Mouse (Mus musculus): ENCODE results near the gene Adprhl1.

Gene Adprhl1

GRCm38 (mm10) chr8:13254019-13254418, at the start of gene Adprhl1:
Gene Adprhl1, minus strand, starts transcription at chr8:13254162.
- peak; percentile 35 for DNase-seq (ENCODE audit: low spot score)

DNA sequence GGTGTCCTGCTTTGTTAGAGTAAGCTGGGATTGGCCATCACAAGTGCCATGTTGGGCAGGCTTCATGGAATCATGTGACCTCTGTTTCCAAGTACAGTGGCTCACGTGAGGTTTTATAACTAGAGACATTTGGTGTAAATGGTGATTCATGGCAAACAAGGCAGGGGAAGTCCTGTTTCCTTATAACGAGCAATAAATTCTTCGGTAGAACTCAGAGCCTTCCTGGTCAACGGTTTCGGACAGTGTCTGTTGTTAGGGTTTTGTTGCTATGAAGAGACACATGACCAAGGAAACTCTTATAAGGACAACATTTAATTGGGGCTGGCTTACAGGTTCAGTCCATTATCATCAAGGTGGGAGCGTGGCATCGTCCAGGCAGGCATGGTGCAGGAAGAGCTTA, 47.1 kb upstream of the Adprhl1 start:
- DNase-seq (ENCODE audit: low spot score): no peak

DNA sequence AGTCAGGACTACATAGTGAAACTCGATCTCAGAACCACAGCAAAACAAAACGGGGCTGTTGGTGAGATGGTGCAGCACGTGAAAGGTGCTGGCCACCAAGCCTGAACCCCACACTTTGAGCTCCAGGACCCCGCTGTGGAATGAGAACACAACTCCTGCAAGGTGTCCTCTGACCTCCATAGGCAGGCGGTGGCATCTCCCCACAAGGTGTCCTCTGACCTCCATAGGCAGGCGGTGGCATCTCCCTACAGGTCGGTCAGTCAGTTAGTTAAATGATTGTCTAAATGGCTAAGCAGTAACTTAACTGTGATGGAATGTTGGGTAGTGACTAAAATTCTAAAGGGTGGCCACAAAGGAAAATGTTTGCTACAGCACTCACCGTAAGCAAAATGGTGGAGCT, 45.6 kb upstream of the Adprhl1 start:
- no peak for DNase-seq (ENCODE audit: low spot score)

GRCm38 (mm10) chr8:13293677-13294470, 39.9 kb upstream of the Adprhl1 start:
- DNase-seq (ENCODE audit: low spot score): no peak

- peak; percentile 73 for DNase-seq (ENCODE audit: low spot score)
Measured at GRCm38 (mm10) chr8:13292364-13292763, 38.4 kb upstream of the Adprhl1 start.

DNA sequence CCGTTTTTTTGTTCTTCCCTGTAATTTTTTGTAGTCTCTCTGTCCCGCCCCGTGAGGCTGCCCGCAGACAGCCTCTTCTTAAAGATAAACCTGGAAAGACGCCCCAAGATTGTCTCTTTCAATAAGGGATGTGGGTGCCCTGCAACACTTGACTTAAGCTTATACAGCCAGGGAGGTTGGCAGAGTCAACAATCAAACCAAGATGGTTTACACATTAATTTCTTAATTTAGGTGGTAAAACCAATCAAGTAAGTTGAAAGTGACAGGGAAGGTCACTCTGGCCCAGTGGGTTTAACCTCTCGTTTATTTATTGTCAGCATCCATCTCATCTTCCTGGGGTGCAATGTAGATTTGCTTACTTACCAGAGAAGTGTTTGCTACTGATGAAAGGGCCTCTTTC, 34.7 kb upstream of the Adprhl1 start:
- DNase-seq (ENCODE audit: low spot score): no peak

DNA sequence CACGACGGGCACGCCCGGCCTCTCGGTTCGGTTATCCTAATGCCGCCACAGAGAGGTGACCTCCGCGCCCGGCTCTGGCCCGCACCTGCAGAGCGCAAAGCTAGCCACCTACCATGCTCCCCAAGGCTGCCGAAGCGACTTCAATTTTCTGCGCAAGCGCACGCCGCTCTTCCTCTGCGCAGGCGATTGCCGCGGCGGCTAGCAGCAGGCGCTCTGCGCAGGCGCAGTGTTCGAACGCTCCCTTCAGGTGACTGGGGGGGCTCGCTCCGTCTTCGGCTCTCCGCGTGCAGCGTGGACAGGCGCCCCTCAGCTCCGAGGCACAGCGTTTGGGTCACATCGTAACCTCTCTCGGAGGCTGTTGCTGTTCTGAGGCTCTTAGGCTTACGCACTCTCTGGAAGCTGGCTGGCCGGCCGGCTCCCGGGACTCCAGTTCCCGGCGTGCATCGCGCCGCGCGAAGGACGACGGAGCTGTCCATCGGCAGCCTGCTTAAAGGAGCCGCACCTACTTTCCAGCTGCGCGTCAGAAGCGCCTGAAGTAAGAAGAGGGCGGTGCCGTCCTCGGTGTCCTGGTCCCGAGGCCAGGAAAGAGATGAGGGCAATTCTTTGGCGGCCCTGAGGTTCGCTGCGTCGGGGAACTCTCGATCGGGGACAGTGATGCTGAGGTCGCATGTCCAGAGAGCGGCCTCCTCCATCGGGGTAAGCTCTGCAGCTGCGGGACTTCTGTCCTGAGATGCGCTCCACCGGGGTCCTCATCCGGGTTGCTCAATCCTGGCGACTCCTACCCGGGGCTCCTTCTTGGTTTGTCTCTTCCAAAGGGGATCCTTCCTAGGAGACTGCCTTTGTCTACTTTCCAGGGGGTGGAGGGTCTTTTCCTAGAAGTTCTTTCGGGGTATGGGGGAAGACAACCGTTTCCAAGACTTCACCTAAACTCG, 34.0 kb upstream of the Adprhl1 start, which contains the start of the genes Dcun1d2 and Tmco3:
Dcun1d2 (minus strand) TSS at position 440 of the 932 bp plus-strand sequence.
Tmco3 (plus strand) TSS at position 499 of the 932 bp plus-strand sequence.
- peak; percentile 97 for DNase-seq (ENCODE audit: low spot score)

GRCm38 (mm10) chr8:13287304-13287691, 33.3 kb upstream of the Adprhl1 start:
- DNase-seq (ENCODE audit: low spot score): peak; percentile 81

DNA sequence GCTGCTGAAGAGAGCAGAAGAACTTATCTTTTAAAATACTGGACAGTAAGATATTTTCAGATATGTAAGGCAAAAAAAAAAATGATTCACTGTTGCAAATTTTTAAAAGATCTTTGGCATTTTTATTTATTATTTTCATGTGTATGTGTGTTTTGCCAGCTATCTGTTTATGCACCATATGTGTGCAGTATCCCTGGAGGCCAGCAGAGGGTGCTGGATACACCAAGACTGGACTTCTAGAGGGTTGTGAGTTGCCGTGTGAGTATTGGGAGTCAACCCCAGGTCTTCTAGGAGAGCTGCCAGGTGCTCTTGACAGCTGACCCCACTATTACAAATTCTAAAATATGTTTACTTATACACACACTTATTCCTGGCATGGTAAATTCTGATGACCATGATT, 29.2 kb upstream of the Adprhl1 start:
- DNase-seq (ENCODE audit: low spot score): no peak

DNA sequence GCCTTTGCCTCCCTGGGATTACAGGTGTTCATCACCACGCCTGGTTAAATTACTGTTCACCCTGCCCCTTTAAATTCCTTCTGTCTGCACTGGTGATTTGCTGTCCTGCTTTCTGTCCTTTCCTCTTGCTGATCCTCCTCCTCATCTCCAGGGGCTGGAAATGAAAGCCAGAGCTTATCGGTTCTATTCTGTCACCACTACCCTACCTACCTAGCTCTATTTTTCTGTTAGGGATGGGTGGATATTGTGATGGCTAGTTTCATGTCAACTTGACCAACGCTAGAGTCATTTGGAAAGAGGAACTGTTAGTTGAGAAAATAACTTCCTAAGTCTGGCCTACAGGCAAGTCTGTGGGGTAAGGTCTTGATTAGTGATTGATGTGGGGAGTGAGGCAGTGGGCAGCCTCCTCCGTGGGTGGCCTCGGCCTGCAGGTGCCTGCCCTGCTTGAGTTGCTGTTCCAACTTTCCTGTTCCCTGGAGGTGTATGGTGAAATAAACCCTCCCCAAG, 23.0 kb upstream of the Adprhl1 start:
- DNase-seq (ENCODE audit: low spot score): no peak

DNA sequence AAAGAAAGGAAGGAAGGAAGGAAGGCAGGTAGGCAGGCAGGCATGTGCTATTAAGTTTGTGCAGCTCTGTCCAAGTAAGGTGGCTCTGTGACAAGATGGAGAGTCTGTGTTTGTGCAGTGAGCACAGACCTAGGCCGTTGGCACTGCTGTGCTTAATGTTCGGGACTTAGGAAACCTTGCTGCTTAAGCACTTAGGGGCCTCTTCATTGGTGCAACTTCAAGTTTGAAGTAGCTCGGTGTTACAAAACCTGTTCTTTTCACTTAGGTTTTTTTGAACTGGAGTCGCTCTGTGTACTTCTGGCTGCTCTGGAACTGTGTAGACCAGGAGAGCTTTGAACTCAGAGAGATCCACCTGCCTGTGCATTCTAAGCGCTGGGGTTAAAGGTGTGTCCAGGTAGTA, 18.9 kb upstream of the Adprhl1 start:
- DNase-seq (ENCODE audit: low spot score): no peak

GRCm38 (mm10) chr8:13267566-13267965, 13.6 kb upstream of the Adprhl1 start:
- no peak for DNase-seq (ENCODE audit: low spot score)

DNA sequence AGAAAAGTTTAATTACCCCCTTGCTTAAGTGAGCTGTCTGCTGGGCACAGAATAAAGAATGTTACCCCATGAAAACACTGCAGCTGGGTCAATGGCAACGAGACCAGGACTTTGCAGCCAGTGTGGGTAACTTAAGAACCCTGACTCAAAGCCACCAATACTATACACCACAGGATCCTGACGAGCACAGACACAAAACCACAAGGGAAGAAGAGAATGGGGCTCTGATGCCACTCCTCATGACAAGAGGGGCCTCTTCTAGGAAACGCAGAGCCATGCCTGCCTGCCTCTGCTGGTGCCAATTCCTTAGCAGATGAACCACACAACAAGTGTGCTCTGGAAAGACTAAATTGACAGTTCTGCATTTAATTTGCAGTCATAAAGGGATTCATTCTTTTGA, 9.4 kb upstream of the Adprhl1 start:
- no peak for DNase-seq (ENCODE audit: low spot score)

DNA sequence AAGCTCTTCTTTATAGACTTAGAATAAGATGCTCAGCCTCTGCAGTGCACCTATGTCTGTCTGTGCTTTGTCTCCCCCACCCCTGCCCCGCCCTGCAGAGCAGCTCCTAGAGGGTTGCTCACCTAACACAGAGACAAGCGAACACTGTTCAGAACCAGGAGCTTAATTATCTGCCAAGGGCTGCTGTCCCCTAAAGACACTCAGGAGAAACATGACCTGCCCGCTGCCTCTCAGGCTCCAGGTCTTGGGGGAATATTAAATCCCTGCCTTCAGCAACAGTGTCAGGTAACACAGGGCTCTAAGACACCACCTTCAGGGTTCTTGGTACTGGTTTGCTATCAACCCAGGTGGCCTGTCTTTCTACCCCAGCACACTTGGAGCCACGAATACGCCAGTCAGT, 549 bp downstream of the Adprhl1 start:
- no peak for DNase-seq (ENCODE audit: low spot score)

DNA sequence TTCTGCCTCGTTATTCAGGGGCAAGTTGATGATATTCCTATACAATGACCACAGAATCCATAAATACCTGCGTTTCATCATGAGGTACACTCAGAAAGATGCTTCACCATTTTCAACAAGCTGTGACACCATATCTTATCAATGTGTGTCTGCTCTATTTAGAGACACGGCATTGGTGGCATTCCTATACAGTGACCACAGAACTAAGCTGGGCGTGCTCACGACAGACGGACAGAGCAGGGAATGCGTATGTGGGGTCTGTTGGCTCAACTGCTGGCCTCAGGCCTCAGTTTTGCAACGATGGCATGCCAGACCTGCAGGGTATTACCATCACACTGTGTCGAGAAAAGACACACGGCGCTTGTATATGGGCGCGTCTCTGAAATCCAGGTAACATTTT, 1.1 kb downstream of the Adprhl1 start:
- DNase-seq (ENCODE audit: low spot score): no peak

GRCm38 (mm10) chr8:13244343-13244880, 9.6 kb downstream of the Adprhl1 start:
- no peak for DNase-seq (ENCODE audit: low spot score)

DNA sequence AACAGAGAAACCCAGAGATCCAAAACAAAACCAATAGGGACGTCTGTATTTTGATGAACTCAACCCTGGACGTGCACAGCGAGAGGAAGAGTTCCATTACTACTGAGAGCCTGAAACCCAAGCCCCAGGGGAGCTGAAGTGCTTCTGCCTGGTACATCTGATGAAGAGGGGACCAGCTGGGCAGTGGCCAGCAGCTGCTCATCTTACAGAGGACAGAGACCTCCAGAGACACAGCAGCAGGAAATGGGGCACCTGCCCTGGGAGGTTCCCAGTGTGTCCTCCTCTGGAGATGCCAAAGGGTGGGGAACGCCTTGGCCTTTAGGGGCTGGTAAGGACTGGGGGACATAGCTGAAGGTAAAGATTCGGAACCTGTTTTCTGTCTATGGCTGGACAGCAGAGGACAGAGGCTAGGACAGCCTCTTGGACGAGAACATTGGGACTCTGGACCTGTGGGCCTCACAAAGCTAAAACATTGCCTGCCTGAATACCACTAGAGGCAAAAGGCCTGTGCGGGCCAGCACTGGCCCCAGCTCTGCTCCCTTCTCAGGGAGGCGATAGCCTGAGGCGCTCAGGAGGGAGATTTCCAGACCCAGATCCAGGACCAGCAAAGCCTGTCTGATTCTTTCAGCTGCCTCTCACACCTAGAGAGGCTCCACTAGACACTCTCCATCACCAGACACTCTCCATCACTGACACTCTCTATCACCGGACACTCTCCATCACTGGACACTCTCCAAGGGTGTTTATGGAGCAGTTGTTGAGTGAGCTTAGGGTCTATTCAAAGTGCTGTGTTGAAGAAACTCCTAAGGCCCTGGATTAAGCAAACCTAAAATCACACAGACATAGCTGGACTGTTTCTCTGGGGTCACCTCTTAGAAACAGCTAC, 10.7 kb downstream of the Adprhl1 start:
- DNase-seq (ENCODE audit: low spot score): no peak

DNA sequence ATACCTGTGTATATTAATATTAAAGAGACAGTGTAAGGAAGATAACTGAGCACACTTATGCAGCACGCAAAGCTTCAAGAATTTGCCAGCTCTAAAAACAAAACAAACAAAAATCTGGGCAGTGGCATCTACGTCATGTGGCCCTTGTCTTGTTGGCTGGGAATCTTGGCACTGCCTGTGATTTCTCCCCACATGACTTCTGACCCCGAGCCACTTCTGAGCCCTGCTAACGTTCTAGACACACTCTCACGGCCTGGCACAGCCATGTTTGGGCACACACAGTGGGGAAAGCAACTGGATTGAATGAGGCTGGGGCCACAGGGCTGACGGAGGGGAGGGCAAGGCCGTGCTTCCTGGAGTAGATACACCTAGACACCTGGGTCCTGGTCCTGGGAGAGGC, 13.3 kb downstream of the Adprhl1 start:
- no peak for DNase-seq (ENCODE audit: low spot score)

- DNase-seq (ENCODE audit: low spot score): no peak
Measured at GRCm38 (mm10) chr8:13240055-13240454, 13.9 kb downstream of the Adprhl1 start.

- DNase-seq (ENCODE audit: low spot score): no peak
Measured at GRCm38 (mm10) chr8:13234803-13235202, 19.2 kb downstream of the Adprhl1 start.

- DNase-seq (ENCODE audit: low spot score): no peak
Measured at GRCm38 (mm10) chr8:13230471-13230870, 23.5 kb downstream of the Adprhl1 start.

Data from urinary bladder, postnatal 25 days (tissue).